Mouse (Mus musculus): ENCODE results near the gene Zfp408.

DNA sequence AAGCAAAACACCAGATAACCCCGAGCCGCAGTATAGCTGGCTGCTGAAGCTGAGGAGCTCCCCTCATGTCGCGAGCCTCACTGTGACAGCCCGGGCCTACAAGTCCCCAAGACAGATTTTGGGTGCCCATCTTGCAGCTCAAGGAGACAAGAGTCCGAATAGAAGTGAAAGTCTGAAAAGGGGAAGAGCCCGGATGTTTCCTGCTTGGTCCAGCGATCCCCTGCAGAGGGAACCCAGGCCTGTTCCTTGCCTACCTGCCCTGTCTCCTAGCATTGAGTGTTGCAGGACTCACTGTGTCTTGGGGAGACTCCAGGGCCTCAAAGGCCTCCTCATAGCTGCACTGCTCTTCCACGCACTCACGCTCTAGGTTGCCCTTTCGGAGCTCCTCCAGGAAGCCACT, 14.1 kb downstream of the Zfp408 start:
- TF ChIP-seq FLI1 (IDR thresholded peaks at IDR 0.05; ENCODE audit: low read length) (no peak), GATA1 (IDR thresholded peaks at IDR 0.05; ENCODE audit: borderline replicate concordance, low read length) (no peak)
